Mouse (Mus musculus) liver, adult 2 months (tissue): ENCODE measurements around the gene Tox3.

Source experiments
- CTCF ChIP-seq: fragments of 200-500 bp; IDR thresholded peaks from 2 replicates; pipeline ENCODE4 v1.5.1; 2011; ENCODE audit warnings: low read depth, low read length, control low read depth
- POLR2A ChIP-seq: fragments of 200-500 bp; IDR thresholded peaks from 2 replicates; pipeline ENCODE4 v1.6.1; 2011; ENCODE audit warnings: low read length, control low read depth; ENCODE audit not compliant: insufficient read depth; ENCODE audit errors: extremely low read depth

DNA sequence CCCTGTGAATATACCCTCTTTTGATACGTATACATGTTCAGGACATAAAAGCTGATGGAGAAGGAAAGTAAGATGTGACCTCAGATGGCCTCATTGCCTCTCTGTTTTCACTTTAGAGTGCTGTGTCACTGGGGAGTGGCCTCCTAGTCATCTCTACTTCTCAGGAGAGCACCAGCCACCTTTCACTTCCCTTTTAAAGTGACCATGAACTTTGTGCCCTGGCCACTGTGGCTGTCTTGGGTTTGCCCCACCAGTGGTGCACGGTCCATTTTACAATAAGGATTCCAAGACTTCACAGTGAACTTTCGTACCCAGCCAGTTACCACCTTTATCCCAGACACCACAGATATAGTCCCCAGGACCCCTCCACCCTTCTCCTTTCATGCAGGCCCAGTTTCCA is 29.9 kb upstream of the Tox3 start:
- TF ChIP-seq POLR2A, result no peak
- no peak for TF ChIP-seq CTCF
